Mouse (Mus musculus) left cerebral cortex, postnatal 14 days (tissue): ENCODE measurements at regions not wholly inside any gene's neighbourhood (a gene's known extent, or its start where the extent isn't known, plus 50 kb on each side); places are given as distances from the start of the nearest gene placed in this dataset.

ENCODE experiments used
- DNase-seq, 2 experiments: peaks; one replicate each; pipeline ENCODE4 v3.0.0; 2021 to 2022; ENCODE audit warnings: low spot score in 2 of 2, mixed read lengths in 1 of 2
- intact Hi-C: fragments of 180-260 bp; cut with DNase I; formaldehyde crosslinking; loops from one replicate; pipeline ENCODE4 v1.15.1; 2025

DNA sequence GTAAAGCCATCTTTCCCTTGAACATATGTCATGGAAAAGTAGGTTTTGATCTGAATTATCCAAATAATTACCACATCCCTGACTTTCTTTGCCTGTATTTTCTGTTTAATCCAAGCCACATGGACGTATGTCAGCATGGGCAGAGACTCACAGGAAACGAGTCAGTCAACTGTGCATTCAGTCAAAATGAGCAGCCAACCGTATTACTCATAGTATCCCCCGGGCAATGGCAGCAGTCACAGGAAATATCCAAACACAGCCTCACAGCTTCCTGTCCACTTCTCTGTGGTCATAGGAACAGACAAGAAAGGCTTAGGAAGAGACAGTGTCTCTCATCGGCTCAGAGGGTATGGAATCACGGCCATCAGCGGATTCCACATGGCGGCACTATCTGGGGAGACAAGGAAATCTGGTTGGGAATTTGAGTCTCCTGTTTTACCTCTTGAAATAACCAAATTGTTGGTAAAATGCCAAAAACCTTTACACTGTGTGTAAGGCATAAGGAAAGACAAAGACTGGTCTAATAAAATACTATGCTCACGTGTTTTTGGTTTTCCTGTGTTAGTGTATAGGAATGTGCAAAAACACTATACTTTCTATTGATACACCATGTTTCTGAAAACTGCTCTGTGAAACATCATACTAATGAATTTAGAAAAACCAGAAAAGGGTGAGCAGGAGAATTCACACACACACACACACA lies 313.5 kb upstream of the Nfe2l3 start:
- DNase-seq, result no peak
- intact Hi-C loops, result no loop called here

DNA sequence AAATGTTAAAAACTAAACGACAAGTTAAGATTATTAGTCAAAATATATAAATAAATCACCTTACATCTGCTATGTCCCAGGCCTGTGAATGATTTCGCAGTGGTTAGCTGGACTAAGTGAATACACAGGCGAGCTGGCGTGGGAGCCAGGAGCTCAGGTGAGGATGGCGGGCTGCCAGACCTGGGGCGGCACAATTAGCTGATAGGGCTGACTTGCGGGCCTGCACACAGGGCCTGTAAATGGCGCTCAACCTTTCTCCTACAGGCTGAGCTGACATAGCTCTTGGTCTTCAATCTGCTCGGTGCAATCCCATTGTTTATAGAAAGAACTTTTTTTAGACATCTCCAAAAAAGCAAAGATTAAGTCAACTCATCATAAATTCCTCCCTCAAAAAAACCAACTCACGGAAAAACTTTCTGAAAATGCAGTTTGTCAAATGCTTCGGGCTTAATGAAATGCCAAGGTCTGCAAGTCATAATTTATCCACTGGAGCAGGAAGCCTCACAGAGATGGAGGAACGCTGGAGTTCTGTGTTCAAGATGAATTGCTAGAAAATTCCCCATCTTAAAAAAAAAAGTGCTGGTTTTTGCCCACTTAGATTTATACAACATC lies 312.7 kb upstream of the Nfe2l3 start:
- DNase-seq, result no peak
- intact Hi-C loops, result no loop called here

DNA sequence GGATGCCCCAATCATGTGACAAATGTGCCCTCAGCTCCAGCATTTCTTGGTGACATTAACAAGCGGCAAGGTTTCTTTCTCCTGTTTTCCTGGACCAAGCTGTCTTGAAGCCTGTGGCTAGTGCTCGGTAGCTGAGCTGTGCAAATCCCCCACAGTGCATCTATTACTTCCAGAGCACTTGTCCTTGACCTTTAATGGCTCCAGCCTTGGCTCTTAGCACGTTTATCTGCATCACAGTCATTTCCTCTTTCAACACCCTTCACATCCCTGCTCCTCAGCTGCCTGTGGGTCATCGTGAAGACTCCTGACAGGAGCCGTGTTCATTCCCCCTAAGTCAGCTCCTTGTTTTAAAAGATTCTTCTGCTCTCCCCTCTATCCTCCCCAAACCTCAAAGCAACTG lies 309.5 kb upstream of the Nfe2l3 start:
- intact Hi-C loops, result no loop called here
- no peak for DNase-seq

DNA sequence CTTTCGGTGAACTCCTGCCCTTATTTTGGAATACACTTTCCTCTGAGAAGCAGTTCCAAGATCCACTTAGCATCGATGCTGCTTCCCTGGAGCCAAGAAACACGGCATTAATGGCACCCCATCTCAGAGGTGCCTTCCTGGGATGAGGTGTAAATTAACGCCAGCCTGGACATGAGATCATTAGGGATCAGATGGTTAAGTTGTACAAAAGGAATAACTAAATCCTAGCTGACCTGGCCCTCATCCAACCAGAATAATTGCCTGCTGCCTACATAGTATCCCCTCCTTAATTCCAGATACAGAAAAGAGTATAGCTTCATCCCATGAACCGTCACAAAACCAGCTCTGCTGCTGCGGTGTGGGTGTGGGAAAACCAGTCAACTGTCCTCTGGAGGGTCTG lies 304.6 kb upstream of the Nfe2l3 start:
- DNase-seq, result no peak

DNA sequence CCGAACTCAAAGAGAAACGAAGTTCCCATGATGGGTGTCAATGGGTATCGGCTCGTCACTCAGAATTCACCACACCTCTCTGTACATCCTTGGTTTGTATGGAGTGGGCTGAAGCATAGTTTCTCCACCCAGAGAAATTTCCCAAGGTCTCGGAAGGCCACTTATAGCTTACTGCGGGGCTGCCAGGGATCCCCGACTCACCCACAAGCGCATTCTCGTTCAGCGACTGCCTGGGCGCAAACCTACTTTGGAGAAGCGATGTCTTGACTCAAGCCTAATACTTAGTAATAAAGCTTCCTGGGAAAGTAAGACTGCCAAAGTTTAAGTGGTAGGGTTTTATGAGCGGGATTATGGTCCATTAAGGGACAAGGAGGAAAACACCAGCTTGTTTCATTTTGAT lies 303.4 kb upstream of the Nfe2l3 start:
- intact Hi-C loops, result no loop called here

More for the DNA sequence above, 304.6 kb upstream of the Nfe2l3 start:
- intact Hi-C loops, result no loop called here

DNA sequence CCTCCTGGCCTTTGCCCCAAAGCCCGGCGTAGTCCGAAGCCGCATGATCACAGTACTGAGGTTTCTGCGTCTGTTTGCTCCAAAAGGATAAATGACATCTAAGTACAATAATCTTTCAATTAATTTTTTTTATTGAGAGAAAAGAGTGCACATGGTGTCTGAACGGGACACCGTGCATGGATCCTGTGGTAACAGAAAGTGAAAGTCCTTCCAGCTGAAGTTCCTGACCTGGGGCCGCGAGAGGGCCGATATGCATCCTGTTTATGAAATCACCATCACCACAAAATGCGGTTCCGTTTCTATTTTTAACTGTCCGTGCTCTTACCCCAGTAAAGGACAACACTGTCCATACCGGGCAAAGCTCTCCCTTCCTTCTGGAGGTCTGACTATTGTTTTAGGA lies 302.9 kb upstream of the Nfe2l3 start:
- DNase-seq, result no peak
- intact Hi-C loops, result no loop called here

More for the DNA sequence above, 303.4 kb upstream of the Nfe2l3 start:
- DNase-seq, result no peak

DNA sequence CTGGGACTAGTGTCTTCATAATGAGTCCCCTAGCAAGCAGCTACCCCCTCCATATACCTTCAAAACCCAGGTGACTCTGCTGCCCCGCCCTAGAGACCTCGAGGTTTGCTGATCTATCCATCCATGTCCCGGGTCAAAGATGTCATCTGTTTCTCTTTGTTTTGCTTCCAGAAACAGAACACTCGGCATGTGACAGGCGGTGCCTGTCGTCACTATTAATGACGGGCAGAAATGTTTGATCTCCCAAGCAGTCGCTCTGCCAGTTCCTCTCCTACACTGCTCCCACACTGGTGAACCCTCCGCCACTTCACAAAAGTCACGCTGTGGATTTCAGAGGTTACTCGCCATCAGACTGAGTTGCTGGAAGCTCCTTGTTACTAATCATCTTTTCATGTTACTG lies 287.7 kb upstream of the Nfe2l3 start:
- DNase-seq, result no peak
- intact Hi-C loops, result no loop called here

DNA sequence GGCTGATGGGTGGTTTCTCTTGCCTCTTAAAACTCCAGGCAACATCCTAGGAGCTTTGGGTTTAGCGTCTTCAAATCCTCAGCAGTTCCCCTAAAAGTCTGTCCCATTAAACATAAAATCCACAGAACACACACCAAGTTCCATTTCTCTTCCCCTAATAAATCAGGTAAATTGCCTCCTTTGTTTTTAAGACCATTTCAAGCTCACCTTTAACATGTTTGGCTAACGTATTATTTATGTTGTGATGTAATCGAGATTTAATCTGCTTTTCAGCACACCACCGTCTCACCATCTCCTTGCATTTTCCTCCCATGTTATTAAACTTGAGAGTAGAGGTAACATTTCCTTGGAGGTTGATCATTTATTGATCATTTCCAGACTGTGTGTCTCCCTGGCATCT lies 286.6 kb upstream of the Nfe2l3 start:
- intact Hi-C loops, result no loop called here
- DNase-seq, result no peak

DNA sequence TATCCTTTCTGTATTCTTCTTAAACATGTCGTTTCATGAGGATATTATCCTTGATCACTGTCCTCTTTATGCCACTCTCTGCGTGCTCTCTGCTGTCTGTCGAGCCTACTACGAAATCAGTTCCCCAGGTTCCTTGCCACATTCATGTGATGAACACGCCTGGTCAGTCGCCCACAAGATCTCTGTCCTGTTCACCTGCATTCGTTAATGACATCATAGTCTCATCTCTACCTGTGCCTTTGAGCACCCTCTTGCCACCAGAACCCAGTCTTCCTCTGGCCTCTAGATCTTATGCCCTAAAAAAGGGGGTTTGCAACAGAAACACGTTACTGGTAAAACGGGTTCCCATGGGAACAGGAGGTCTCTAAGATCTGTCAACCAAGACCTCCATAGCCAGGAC lies 283.6 kb upstream of the Nfe2l3 start:
- intact Hi-C loops, result no loop called here
- DNase-seq, result no peak

DNA sequence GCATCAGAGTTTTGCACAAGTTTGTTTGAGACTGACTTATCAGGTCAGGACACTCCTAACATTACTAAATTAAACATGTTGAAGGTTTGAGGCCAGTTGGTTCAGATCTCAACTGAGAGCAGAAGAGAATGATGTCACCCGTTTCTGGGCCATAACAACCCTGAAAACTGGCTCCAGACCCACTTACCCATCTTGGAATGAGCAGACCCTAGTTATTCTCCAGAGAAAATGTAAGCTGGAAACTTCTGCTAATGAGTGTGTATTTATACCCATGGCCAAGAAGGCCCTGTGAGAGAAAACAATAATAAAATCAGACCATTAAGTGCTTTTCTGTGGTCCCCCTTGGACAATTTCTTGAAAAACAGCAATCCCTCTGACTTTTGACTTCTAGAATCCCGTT lies 282.4 kb upstream of the Nfe2l3 start:
- intact Hi-C loops, result no loop called here

DNA sequence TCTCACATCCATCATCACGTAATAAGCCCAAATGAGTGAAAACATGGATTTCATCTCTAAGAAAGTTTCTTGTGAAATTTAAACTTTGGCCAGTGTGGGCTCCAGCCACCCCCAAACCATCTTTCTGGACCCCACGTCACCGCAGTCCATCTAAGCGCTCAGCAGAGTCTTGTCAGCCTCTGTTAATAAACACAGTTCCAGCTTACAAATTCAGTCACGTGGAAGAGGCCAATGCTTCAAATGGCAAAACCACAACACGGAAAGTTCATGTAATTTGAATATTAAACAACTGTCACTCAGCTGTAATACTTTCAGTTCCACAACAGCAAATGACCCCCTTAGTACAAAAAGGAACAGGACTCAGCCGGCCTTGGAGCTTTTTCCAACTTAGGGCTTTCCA lies 282.0 kb upstream of the Nfe2l3 start:
- DNase-seq, result no peak
- intact Hi-C loops, result no loop called here

More for the DNA sequence above, 282.4 kb upstream of the Nfe2l3 start:
- DNase-seq, result no peak

DNA sequence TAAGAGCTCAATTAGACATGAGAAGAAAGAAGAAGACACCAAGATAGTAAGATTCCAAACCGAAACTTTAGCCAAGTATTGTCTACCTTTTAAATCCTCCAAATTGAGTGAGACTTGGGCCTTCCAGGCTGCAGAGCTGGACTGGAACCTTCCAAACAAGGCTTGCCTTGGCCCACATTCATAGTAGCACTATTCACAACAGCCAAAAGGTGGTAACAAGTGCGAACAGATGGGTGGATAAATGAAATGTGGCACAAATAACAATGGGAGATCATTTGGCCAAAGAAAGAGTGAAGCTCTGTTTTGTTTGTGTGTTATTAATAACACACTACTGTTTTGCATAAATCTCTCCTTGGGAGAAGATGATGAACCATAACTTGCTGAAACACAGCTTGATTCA lies 281.6 kb upstream of the Nfe2l3 start:
- intact Hi-C loops, result no loop called here
- no peak for DNase-seq

DNA sequence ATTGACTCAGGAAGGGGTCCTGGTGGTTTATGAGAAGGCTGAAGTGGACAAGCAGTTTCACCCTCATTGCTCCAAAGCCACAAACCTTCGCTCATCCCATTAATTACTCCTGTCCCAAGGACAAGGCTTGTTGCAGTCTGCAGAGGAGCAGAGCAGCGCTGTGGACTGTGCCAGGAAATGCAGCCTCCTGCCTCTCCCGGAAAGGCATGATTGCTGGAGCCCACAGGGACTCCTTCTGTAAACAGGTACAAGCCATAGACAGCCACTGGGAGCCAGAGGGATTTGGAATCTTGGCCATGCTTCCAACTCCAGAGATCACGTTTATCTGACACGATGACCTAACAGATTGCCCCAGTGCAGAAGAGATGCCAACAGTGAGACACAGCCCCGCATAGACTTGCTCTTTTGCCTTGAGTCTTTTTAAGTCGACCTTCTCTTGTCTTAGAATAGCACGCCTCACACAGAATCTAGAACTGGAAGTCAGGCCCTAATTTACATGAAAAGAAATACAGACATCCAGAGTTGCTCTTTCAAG lies 275.6 kb upstream of the Nfe2l3 start:
- no peak for DNase-seq
- intact Hi-C loops, result no loop called here

DNA sequence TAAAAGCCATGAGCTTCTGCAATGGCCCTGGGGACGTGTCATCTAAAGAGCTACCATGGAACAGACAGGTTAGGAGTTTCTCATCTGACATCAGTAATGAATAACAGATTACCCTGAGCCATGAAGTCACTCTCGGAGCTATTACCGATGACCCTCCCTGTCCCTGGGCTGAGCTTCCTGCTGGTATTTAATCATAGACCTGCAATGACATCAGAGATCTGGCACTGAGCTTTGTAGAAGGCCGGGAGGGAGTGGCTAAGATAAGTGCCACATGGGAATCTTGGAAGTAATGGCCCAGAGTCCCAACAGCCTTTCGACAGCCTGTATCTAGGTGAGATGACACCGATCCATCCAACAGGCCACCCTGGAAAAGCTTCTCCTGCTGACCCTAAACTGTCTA lies 271.3 kb upstream of the Nfe2l3 start:
- no peak for DNase-seq
- intact Hi-C loops, result no loop called here

DNA sequence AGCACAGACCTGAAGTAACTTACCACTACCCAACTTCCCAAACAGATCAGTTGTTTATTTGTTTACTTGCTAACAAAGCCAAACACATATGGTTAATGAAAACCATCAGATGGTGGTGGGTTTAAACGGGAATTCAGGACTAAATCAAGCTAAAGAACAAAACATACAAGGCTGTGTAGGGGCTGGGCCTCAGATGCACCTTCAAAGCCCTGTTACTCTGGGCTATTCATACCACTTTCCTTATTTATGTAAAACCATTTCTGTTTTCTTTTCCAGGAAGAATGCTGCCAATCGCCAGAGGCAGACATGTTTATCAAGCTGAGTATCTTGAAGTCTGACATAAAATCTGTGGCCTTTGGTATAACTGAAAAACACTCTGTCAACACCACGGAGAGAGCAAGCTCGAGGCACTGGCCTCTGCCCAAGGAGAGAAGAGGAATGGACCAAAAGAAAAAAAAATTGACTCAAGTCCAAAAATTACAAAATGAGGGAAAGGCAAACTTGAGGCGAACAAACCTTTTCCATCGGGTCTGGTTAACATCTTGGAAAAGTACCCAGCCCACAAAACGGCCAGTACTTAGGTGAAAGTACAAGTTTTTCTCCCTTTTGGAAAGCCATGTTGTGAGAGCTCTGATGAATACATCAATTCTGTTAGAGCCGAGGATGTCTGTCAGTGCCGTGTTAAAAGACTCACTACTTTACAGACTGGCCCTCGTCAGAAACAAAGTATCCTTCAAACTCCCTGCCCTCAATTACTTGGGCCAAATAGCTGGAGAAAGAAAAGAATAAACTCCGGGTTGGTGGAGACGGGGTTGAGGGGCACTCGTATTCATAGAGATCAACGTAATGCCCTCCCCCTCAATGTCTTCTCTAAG lies 270.0 kb upstream of the Nfe2l3 start:
- no peak for DNase-seq
- intact Hi-C loops, result no loop called here

DNA sequence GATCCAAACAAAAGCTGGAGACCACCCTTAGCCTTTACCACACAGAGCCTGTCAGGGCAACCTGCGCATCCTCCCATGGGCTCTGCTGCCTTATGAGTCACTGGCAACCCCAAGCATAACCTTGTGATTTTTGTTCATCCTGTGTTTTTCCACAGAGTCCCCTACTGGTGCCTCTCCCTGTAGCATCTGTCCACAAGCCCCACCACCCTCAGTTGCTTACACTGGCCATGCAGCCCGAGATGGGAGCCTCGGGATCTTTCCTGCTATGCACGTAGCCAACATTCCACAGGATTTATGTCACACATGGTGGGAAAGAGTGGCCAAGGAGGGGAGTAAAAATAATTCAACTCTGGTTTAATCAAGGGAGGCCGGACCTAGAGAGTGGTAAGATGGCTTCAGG lies 269.2 kb upstream of the Nfe2l3 start:
- DNase-seq, result no peak
- intact Hi-C loops, result no loop called here

DNA sequence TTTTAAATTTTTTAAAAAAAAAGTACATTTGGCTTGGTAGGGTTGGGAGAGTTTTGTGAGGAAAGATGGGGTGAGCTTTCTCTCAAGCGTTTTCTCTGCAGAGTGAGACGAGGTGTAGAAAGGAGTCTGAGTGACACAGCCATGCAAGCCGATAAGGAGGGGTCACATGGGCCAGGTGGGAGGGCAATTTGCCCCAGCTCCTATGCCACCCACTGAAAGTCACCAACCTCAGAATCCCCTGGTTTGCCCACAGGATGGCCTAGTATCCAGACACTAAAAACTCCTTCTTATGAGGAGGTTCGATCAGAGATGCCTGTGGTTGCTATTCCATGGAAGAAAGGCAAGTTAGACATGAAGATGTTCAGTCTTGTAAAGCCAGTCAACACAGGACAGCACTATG lies 268.6 kb upstream of the Nfe2l3 start:
- intact Hi-C loops, result no loop called here
- no peak for DNase-seq

DNA sequence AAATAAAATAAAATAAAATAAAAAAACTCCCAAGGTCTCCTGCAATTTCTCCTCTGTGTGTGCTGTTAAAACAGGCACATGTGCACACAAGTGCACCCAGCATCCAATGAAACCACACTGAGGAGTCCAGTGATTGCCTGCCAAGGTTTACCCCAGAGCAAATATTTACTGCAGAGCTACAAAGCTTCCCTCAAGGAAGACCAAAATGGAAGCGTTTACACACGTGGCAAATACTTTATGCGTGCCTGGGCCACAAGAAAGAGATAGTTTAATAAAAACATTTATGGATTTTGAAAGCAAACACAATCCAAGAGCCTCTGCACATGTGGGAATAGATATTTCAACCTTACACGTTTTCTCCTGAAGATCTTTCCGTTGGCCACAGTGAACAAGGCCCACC lies 265.4 kb upstream of the Nfe2l3 start:
- intact Hi-C loops, result no loop called here
- no peak for DNase-seq

DNA sequence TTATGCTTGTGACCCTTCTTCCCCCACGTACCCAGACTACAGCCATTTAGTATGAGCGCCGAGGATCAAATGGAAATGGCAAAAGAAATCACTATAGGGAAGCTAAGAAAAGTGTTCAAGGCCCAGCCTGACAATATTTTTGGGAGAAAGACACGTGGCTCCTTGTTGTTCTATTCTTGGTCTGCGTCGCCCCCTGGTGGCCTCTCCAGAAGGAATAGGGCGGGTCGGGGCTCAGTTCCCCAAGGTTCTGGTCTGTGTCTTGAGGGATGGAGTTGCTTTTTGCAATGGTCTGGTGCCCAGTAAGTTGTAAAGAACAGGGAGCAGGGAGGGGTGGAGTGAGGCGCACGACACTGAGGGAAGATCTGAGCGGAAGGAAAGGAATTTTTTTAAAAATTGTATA lies 264.4 kb upstream of the Nfe2l3 start:
- DNase-seq, result peak; percentile 76 to 83
- intact Hi-C loops, result loop anchor here (1.0 to 2.0 kb wide), 3 partner anchors 229 to 489 kb away; no protein-coding TSS in a partner anchor
